Mouse (Mus musculus): ENCODE results near the gene Cd82.
A peak's percentile ranks its signal among the peaks of the same experiment; 100 is the strongest.

The Cd82 gene

DNA sequence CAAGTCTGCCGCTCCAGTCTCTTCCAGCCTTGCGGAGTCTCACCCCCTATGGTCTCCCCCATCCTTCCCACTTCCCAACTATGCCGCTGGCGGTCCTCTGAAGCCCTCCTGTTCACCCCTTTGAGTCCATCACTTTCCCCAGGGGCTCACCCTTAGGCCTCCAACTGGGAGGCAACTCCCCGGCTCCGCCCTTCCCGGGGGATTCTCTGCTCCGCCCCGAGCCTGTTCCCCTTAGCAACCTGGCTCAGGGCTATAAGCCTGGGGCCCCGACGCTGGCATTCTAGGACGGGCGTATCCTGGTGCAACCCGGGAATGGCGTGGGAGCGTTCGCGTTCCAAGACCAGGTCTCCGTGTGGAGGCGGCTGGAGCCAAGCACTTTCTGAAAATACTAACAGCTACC lies at the start of gene Cd82:
Gene Cd82 (minus strand): TSS at position 381 of the 400 bp plus-strand sequence.
- peak; percentile 87 for DNase-seq (ENCODE audit: low read depth, low spot score)

DNA sequence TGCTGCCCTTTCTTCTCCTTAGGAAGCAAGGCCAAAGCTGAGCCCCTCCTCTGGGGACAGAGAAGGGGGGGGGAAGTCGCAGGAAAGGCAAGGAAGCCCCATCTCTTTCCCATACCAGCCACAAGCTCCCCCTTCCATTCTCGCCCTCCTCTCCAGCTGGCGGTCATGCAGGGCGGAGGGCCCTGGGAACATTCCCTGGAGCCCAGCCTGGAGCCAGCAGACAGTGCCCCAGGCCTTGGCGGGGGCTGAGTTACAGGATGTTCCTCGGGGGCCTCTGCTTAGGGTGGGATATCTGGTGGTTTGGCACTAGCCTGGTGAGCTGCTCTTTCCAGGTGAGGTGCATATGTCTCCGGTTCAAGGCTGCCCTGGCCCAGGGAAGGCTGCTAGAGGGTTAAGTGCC lies 49.2 kb upstream of the Cd82 start:
- DNase-seq (ENCODE audit: low read depth, low spot score), result no peak

DNA sequence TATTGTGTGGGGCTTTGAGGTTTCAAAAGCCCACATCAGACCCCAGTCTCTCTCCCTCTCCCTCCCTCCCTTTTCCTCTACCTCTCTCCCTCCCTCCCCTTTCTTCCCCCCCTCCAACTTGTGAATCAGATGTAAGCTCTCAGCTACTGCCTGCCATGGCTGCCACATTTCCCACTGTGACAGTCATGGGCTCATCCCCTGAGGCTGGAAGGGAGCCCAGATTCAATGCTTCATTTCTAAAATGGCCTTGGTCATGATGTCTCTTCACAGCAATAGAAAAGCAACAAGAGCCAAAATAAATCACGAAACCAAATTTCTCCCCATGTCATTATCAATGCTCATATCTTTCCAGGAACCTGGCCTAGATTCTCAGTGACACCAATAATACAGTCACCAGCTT lies 47.9 kb upstream of the Cd82 start:
- no peak for DNase-seq (ENCODE audit: low read depth, low spot score)

DNA sequence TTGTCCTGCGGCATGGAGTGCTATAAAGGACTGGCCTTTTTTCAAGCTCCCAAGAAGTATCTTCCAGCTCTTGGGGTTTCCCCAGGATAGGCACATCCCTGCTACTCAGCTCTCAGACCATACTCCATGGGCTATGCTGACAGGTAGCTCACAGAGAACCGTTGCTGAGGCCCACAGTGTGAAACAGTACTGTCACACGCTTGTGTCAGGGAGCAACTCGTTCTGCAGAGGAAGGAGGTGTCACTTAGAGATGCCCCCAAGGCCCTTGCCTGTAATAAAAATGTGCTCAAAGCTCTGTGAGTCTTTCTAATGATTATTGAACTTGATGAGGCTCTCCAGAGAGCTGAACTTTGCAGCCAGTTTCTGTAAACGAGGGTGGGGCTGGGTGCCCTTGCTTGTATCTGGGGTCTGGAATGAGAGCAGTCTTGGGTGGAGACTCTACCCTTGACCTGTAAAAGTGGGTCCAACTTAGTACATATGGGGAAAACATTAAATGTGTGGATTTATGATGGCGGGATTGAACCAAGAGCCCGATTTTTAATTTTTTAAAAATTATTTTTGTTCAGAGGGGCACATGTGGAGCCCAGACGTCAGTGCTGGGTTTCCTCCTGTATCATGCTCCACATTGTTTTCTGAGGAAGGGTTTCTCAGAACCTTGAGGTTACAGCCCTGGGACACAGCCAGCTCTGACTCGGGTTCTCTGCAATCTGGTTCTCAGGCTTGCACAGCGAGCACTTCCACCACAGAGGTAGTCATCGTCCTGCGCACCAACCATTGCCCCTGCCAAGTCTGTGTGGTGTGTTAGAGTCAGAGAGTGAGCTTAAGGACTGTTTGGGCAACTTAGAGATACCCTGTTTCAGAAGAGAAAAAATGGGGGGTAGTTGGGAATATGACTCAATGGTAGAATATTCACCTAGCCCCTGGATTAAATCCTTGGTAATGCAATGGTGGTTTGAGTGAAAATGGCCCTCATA lies 47.1 kb upstream of the Cd82 start:
- DNase-seq (ENCODE audit: low read depth, low spot score), result no peak

DNA sequence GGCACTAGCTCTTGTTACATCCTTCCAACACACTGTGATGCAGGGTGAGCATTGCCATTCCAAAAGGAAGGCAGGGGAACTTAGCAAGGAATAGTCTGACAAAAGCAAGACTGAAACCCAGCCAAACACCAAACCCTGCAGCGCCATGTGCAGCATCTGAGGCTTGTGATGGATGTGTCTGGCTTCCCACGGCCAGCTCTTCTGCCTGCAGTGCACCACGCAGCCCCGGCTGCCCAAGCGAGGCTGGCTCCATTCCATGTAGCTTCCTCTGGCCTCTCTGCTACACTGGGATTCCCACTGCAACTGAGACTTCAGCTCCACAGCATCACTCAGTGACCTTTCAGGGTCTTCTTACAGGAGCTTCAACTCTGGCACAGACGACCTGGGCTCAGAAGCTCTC lies 42.2 kb upstream of the Cd82 start:
- no peak for DNase-seq (ENCODE audit: low read depth, low spot score)

DNA sequence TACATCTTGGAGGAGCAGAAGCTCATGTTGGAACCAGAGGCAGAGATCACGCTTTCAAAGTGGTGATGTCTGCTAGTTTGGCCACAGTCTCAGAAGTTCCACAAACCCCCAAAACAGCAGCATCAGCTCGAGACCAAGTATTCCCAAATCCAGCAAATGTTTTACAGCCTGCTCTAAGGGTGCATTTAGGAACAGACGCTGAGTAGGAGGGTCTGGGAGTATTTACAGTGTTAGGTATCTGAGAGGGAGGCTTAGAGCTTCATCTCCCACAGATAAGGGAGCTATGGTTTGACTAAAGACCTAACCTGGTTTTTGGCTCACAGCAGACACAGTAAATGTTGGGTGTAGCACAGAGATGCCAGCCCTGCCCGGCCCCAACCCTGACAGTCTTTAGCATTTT lies 40.4 kb upstream of the Cd82 start:
- DNase-seq (ENCODE audit: low read depth, low spot score), result no peak

DNA sequence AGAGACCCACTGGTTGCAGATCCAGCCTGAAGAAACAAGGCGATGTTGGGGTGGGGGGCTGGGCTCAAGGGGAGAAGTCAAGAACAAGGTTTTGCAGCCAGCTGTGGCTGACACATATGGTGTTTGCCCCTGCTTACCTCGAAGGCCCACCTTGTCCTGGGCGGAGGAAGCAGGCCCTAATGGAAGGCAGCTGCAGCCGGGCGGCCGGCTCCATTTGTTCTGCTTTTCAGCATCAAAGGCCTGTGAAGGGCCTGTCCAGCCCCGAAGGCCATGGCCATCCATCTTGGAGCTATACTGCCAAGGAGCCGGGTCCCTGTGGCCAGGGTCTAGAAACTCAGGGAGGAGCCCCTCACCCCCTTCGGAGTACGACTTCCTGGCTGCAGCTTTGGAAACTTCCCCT lies 38.4 kb upstream of the Cd82 start:
- DNase-seq (ENCODE audit: low read depth, low spot score), result no peak

DNA sequence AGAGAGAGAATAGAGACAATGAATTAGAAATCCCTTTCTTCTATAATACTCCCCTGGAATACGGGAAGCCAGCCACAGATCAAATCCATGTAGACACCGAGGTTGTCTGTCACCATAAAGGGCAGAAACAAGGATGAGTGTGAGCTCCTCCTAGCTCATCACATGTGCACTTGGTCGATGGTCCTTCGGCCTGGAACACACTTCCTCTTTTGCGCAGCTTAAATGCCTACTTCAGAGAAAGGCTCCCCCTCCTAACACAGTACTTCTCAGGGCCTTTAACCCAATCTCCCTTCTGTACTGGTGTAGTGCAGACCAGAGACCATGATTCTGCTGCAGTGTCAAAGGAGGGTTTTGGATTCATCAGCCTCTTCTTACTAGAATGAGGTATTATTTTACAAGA lies 34.3 kb upstream of the Cd82 start:
- no peak for DNase-seq (ENCODE audit: low read depth, low spot score)

DNA sequence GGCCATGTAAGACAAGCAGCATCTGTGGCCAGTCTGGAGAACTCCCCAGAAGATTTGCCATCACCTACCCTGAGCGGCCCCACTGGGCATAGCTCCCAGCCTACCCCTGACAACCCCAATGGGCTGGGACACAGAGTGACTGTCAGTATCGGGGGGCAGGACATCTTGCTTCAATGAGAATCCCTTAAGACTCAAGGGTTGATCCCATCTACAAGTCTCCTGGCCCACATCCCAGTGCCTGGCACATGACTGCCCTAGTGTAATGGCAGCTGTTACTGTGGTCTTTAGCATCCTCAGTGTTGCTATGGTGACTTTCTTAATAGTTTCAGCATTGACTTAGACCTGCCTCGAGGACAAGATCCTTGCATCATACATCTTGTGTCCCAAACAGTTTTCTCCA lies 32.2 kb upstream of the Cd82 start:
- DNase-seq (ENCODE audit: low read depth, low spot score), result no peak

DNA sequence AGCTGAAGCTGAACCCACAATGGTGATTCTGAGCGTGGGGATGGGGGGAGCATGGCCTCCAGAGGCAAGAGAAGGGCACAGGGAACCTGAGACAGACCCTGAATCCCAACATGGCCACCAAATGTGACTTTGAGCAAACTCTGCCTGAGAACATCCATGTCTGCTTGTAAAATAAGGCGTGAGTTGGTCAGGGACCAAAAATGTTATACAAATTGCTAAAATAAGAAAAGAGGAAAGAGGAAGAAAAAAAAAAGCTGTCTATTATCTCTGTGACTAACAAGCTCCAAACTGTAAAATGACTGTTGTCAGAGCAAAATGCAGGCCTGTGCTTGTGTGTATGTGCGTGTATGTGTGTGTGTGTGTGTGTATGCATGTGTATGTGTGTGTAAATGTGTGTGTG lies 30.6 kb upstream of the Cd82 start:
- DNase-seq (ENCODE audit: low read depth, low spot score), result no peak

DNA sequence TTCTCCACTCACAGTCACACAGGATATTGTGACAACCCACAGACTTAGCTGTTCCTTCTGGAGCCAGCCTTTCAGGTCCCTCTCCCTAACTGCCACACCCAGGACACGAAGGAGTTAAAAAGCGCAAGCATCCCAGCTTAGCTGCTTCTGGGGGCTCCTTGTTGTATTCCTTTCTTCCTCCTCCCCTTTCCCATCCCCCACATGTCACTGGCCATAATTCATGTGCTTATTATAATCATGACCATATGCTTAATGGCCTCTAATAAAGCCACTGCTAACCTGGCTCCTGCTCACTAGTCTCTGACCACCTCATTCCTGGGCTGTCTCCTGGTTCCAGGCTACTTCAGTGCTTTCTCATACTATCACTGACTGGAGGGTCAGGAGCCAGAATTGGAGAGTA lies 27.6 kb upstream of the Cd82 start:
- DNase-seq (ENCODE audit: low read depth, low spot score), result no peak

DNA sequence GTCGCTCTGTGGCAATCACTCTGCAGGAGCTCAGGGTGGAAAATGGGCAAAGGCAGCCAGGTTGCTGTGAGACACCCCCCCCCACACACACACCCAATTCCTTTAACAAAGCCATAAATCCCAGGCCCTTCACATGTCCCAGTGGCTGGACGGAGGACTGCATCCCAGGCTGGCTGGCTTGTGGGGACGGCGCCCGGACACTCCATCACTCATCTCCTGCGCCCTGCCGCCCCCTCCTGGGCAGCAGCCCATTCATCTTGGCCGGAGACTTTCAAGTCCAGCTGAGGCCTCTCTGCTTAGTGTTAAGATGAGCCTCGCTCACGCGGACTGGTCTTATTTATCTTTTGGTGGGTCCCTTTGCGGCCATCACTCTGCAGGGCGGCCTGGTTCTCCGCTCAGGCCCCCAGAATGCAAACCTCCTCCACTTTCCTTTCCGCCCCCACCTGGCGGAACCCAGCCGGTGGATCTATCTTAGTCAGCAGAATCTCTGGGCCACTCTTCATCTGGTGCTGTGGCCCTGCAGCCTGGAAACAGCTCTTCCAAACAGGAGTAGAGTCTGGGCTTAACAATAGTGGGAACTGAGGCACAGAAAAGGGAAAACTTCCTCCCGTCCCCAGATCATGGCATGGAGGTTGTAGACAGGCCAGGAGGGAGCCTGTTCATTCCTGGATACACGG lies 26.1 kb upstream of the Cd82 start:
- DNase-seq (ENCODE audit: low read depth, low spot score), result no peak

DNA sequence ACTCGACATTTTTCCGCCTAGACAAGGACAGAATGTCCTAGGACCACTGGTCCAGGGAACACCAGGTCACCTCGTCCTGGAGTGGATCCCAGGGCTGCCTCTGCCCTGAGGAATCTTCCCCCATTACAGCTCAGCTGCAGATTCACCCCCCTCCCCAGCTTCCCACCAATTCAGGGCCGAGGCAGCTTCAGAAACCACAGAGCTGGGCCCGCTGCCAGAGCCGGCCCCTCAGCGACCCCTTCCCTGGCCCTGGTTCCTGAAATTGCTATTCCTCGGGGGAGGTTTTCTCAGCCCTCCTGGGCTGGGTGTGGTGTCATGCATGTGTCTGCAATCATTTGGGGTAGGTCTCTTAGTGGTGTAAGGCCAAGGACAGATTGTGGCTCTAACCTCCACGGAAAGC lies 22.5 kb upstream of the Cd82 start:
- no peak for DNase-seq (ENCODE audit: low read depth, low spot score)

DNA sequence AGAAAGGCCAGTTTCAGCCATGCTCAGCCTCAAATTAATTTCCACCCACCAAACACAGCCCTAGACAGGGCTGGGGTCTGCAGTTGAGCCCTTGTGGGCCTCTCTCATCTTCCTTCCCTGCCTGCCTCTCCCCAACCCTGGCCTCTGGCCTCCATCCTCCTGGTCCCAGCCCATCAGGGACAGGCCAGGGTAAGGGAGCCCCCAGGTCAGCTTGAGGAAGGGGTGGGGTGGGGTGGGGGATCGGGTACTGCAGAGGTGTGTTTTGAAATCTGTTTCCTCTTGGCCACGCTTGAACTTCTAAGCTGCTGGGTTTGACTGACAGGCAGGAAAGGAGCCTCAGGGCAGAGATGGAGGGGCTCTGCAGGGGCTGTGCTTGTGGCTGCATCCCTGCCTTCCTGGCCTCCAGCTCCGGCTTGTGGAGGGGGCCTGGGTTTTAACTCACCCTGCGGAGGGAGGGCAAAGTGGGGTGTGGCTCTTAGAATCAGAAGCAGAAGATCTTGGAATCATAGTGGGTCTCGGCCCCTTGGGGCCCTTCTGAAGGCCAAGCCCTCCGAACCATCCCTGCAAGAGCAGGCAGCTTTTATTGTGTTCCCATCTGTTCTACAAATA lies 19.2 kb upstream of the Cd82 start:
- DNase-seq (ENCODE audit: low read depth, low spot score), result no peak

DNA sequence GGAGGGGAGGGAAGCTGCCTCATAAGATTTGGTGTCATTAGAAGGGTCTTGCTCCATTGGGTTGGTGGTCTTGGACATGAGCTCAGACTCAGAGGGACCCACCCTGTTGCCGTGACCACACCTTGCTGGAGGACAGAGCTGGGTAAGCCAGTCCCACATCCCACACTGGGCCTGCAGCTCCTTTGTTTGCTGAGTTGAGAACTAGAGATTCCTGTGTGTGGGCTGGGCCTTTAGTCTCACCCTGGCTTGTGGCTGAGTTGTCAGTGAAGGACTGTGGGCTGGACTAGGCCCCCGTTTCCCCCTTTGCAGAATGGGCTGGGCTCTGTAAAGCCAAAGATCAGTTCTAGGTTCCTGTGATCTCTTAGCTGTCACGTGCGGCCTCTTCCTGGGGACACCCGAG lies 15.8 kb upstream of the Cd82 start:
- DNase-seq (ENCODE audit: low read depth, low spot score), result no peak

DNA sequence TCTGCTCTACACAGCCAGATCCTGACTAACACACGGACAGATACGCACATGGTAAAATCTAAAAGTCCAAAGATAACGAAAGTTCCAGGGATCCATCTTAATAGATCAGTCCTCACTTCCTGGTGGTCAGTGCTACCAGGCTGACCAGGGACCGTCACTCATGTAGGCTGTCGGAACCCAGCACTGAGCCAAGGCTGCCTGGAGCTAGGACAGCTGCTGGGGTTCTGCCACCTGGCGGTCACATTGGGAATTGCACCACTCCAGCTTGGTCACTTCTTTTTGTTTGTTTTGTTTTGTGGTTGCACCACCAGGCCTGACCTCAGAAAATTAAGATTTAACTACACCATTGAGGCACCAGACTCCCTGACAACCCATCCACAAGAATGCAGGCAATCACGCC lies 14.6 kb upstream of the Cd82 start:
- no peak for DNase-seq (ENCODE audit: low read depth, low spot score)

DNA sequence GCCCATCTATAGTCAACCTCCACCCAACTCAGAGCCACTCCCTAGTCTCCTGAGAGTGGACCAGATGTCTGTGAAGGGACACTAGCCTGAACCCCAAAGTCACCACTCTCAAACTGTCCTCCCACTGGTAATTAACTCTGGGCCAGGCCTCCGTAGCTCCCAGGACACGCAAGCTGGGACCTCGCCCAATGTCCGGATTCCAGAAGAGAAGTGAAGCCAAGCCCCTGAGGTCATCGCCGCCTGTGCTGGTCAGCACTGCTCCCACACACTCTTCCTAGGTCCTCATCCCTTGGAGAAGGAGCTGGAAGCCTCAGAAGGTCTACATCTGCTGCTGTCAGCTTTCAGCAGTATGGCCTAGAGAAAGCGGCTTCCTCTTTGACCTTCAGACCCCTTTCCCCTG lies 13.5 kb upstream of the Cd82 start:
- no peak for DNase-seq (ENCODE audit: low read depth, low spot score)

DNA sequence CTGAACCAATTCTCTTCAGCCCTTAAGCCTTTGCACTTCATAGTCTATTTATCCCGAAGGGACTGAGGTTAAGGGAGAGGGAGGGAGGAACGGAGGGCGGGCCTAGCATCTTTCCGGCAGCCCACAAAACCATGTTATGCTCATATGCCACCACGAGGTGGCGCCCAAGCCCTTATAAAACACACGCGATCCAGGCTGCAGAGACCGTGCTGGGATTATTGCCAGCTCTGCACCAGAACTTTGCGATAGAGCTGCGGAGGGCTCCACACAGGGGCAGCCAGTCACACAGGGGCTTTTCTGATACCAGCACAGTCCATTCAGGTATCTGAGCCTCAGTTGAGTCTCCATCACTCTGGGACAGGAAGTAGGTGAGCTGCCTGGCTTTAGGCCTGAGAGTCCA lies 12.1 kb upstream of the Cd82 start:
- no peak for DNase-seq (ENCODE audit: low read depth, low spot score)

DNA sequence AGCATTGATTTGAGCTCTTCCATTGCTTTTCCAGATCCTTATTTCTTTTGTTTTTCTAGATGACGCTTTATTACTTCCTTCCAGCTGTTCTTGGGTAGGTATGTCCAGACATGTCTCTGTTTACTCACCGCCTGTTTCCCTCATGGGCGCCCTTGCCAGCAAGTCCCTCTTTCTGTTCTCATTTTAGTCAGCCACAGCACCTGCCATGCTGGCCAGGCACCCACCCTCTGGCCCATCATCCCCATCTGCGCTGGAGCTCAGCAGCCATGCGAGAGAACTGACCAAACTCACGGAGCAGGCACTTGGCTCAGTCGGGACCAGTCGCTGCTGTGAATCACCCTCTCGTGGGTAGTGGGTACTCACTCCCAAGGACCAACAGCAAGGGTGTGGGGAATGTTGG lies 11.0 kb upstream of the Cd82 start:
- no peak for DNase-seq (ENCODE audit: low read depth, low spot score)

DNA sequence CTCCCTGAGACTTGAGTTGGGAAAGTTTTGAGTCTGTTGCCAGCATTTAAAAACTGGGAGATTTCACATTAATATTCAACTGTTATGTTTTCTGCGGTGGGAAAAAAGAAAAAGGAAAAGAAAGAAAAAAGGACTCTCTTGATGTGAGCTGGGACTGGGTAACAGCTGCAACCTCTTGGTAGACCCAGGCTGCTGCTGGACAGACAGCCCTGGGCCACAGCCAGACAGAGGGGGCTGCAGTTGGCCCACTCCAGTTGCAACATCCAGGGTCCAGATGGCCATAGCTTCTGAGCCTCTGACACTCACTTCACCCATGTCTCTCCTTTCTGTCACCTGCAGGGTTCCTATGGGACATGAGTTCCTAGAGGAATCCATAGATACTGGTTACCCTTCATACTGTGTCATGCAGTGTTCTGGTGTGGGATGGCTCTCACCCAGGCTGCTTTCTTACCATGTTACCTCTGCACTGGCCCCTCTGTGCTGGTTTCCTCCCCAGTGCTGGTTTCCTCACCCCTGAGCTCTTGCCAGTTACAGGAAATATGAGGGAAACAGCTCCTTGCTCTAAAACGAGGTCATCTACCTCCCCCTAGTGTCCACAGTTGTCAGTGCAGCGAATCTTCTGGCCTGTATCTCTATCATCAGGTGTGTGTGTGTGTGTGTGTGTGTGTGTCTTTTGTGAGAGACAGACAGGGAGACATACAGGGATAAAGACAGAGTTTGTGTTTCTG lies 8.1 kb upstream of the Cd82 start:
- peak; percentile 83 for DNase-seq (ENCODE audit: low read depth, low spot score)

DNA sequence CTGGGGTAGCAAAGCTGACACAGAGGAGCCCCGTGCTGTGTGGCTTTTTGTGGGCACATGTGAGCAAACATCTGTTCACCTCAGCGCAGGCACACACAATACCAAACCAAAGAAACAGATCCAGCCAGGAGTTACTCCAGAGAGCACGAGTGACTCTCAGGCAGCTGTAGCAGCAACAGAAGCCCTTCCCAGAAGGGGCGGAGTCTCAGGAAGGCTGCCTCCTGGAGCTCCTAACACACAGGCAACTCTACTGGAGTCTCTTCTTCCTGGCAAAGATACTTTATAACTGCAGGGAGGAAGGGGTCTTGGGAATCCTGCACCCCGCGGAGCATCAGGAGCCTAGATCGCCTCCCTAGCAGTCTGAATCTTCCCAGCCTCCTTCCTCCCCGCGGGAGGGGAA lies 7.2 kb upstream of the Cd82 start:
- DNase-seq (ENCODE audit: low read depth, low spot score), result no peak

DNA sequence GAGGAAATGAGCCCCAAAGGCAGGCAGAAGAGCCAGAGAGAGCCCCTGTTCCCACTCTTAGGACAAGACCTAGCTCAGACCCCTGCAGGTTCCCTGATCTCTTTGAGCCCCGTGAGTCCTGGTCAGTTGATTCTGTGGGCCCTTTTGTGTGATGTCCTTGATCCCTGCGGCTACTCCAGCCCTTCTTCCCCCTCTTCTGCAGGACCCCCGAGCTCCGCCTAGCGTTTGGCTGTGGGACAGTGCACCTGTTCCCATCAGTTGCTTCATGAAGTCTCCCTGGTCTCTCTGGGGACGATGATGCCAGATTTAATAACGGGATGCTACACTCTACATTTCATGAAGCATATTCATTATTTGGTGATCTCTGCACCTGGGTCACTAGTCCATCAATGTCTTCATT lies 6.2 kb upstream of the Cd82 start:
- DNase-seq (ENCODE audit: low read depth, low spot score), result no peak
